Mouse (Mus musculus) kidney, embryonic 16.5 days (tissue): ENCODE measurements around the gene Arntl2. TPM values are rescaled to one million over a fixed set of nuclear protein-coding genes. Genes with fewer than 3 reads are reported as not detected.

ENCODE experiments used
- ATAC-seq: fragments of 200-750 bp; cut with Nextera tagmentation; 2 replicates; pipeline ENCODE4 v1.8.0; 2017; ENCODE audit warnings: moderate TSS enrichment; ENCODE audit not compliant: low FRiP score, low TSS enrichment
- H3K27ac ChIP-seq: fragments of 300-500 bp; sonication (generic); 2 replicates; pipeline ENCODE4 v1.5.1; 2014; ENCODE audit warnings: low read length
- H3K27me3 ChIP-seq: fragments of 300-500 bp; sonication (generic); 2 replicates; pipeline ENCODE4 v1.6.1; 2014; ENCODE audit warnings: low read length, control low read depth, mixed read lengths; ENCODE audit not compliant: insufficient read depth
- H3K36me3 ChIP-seq: fragments of 300-500 bp; sonication (generic); 2 replicates; pipeline ENCODE4 v1.6.1; 2014; ENCODE audit warnings: low read length, control low read depth, mixed read lengths; ENCODE audit not compliant: insufficient read depth
- H3K4me1 ChIP-seq: fragments of 300-500 bp; sonication (generic); 2 replicates; pipeline ENCODE4 v1.6.1; 2014; ENCODE audit warnings: low read length, control low read depth, mixed read lengths; ENCODE audit not compliant: insufficient read depth
- H3K4me2 ChIP-seq: fragments of 300-500 bp; sonication (generic); replicated peaks from 2 replicates; pipeline ENCODE4 v1.6.1; 2014; ENCODE audit warnings: low read depth, low read length
- H3K4me3 ChIP-seq: fragments of 300-500 bp; sonication (generic); 2 replicates; pipeline ENCODE4 v1.5.1; 2014; ENCODE audit warnings: mild to moderate bottlenecking, low read length
- H3K9ac ChIP-seq: fragments of 300-500 bp; sonication (generic); replicated peaks from 2 replicates; pipeline ENCODE4 v1.6.1; 2014; ENCODE audit warnings: low read length
- H3K9me3 ChIP-seq: fragments of 300-500 bp; sonication (generic); 2 replicates; pipeline ENCODE4 v1.6.1; 2016; ENCODE audit warnings: low read length, control low read depth
- WGBS: fragments of 180-500 bp; shearing (Covaris S2); extraction: QIAGEN DNeasy Blood & Tissue Kit; methylation state at CpG from one replicate; pipeline ENCODE4 v1.1.7; 2014; 5-methylcytosine and 5-hydroxymethylcytosine counted together
- polyA plus RNA-seq: library from polyadenylated mRNA; unstranded; fragments of >200 nt; fragmentation: Nextera tagmentation; extraction: Ambion mirVana; gene quantifications from 2 replicates; pipeline ENCODE4 v1.2.1, GENCODE M21; 2015

Gene Arntl2
- 3.0 and 4.7 TPM in 2 replicates for polyA plus RNA-seq

DNA sequence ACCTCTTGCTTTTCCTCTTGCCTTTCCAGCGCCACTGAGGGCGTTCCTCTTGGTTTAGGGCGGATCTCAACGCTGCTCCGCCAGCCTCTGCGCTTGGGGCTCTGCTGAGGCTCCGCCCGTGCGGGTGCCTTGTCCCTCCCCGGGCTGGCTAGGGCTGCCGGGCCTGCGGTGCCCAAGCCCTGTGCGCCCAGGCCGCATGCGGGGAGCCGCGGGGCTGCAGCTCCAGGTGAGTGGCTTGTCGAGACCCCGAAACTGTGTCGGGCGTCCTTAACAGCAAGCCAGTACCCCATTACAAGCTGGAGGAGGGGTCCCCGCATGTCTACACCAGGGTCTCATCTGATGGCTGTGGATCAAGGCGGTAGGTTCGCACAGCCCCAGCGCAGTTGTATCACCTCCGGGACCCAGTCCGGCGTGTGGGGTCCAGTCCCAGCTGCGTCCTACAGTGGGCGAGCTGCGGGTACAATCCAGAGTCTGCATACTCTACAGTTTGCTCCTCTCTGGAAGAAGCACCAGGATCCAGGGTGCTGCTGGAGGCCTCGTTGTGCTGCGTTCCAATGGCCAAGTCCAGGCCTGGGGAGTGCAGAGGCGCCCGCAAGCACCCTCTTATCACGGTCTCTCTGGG lies at the start of gene Arntl2:
Gene Arntl2 (plus strand): TSS at position 132 of the 622 bp plus-strand sequence.
- Histone ChIP-seq H3K4me1 (0 out of 2 replicates have a peak, but pooled peaks cover 6% of the 10 kb centered on the region), H3K36me3 (no peaks in the 10 kb centered on the region), H3K9me3 (no peaks in the 10 kb centered on the region), H3K9ac (peak within 1 kb of the TSS; percentile 67), H3K4me2 (peak within 1 kb of the TSS; percentile 79), H3K27me3 (no peaks in the 10 kb centered on the region), H3K4me3 (peak within 1 kb of the TSS; percentile 55), H3K27ac (no peak within 1 kb of the TSS)
- WGBS, result under 1% methylated on average over 36 of the region's 36 CpGs
- peak; percentile 99 for ATAC-seq

- WGBS, result 70% methylated on average over 5 of the region's 5 CpGs
- no peaks in the 10 kb centered on the region for H3K9me3 ChIP-seq
These were observed 49.3 kb upstream of the Arntl2 start for GRCm38 (mm10) chr6:146746577-146746976.

GRCm38 (mm10) chr6:146747057-146747456 lies 48.8 kb upstream of the Arntl2 start:
- H3K27me3 ChIP-seq, result no peaks in the 10 kb centered on the region
- no peak overlapping the region for H3K27ac ChIP-seq
- ATAC-seq, result no peak
- H3K36me3 ChIP-seq, result no peaks in the 10 kb centered on the region
- no peaks in the 10 kb centered on the region for H3K9me3 ChIP-seq
- no peak overlapping the region for H3K4me2 ChIP-seq
- H3K4me1 ChIP-seq, result no peaks in the 10 kb centered on the region
- no peak overlapping the region for H3K9ac ChIP-seq
- no peak overlapping the region for H3K4me3 ChIP-seq

More at GRCm38 (mm10) chr6:146746577-146746976, 49.3 kb upstream of the Arntl2 start:
- no peak overlapping the region for H3K27ac ChIP-seq
- no peaks in the 10 kb centered on the region for H3K4me1 ChIP-seq
- no peaks in the 10 kb centered on the region for H3K27me3 ChIP-seq
- no peak overlapping the region for H3K4me3 ChIP-seq
- no peak for ATAC-seq
- no peak overlapping the region for H3K4me2 ChIP-seq
- no peak overlapping the region for H3K9ac ChIP-seq
- H3K36me3 ChIP-seq, result no peaks in the 10 kb centered on the region

- no peak for ATAC-seq
- WGBS, result 92% methylated on average over 1 of the region's 1 CpGs
- Histone ChIP-seq H3K27me3 (no peaks in the 10 kb centered on the region), H3K9ac (no peak overlapping the region), H3K9me3 (no peaks in the 10 kb centered on the region), H3K4me3 (no peak overlapping the region), H3K27ac (no peak overlapping the region), H3K4me2 (no peak overlapping the region), H3K4me1 (no peaks in the 10 kb centered on the region), H3K36me3 (no peaks in the 10 kb centered on the region)
These were observed 47.6 kb upstream of the Arntl2 start for GRCm38 (mm10) chr6:146748271-146748670.

- no peaks in the 10 kb centered on the region for H3K36me3 ChIP-seq
- H3K4me2 ChIP-seq, result no peak overlapping the region
- no peak overlapping the region for H3K9ac ChIP-seq
- WGBS, result 55% methylated on average over 1 of the region's 1 CpGs
- H3K4me3 ChIP-seq, result no peak overlapping the region
- ATAC-seq, result no peak
- H3K27me3 ChIP-seq, result no peaks in the 10 kb centered on the region
- peaks cover 4% of the 10 kb centered on the region; the same call in 1 of the 2 replicates for H3K4me1 ChIP-seq
- H3K27ac ChIP-seq, result no peak overlapping the region
- H3K9me3 ChIP-seq, result no peaks in the 10 kb centered on the region
These were observed 44.2 kb upstream of the Arntl2 start for GRCm38 (mm10) chr6:146751671-146752070.

- WGBS, result 90% methylated on average over 2 of the region's 2 CpGs
- H3K9ac ChIP-seq, result no peak overlapping the region
These were observed 43.7 kb upstream of the Arntl2 start for GRCm38 (mm10) chr6:146752178-146752577.

GRCm38 (mm10) chr6:146752612-146753011 lies 43.2 kb upstream of the Arntl2 start:
- H3K9ac ChIP-seq, result no peak overlapping the region
- no peaks in the 10 kb centered on the region for H3K9me3 ChIP-seq
- 94% methylated on average over 1 of the region's 1 CpGs for whole genome bisulfite sequencing

More at GRCm38 (mm10) chr6:146752178-146752577, 43.7 kb upstream of the Arntl2 start:
- Histone ChIP-seq H3K4me2 (no peak overlapping the region), H3K36me3 (no peaks in the 10 kb centered on the region), H3K27ac (no peak overlapping the region), H3K4me1 (peaks cover 4% of the 10 kb centered on the region; the same call in 1 of the 2 replicates), H3K4me3 (no peak overlapping the region), H3K27me3 (no peaks in the 10 kb centered on the region), H3K9me3 (no peaks in the 10 kb centered on the region)
- ATAC-seq, result no peak

DNA sequence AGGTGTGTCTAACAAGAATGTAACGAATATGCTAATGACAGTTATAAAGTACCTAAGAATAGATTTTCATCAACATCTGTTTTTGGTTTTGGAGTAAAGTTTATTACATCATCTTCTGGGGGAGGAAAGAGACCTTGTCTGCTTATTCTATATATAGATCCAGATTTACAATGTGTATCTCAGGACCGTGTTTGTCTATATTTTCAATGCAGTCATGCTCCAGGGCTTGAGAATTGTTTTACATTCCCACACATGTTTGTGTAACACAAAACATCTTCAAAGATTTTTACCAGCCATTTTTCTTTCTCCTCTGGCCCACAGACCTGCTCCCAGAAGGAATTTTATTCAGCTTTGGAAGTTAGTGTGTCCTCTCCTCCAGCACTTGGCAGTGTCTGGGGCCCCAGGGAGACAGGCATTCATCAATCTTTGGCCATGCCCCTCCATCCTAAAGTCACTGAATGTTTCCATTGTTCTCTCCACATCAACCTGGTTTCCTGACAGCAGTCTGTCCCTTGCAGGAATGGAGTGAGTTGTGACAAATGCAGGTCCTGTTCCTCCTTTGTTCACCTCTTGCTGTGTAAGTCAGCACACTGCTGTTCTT lies 42.2 kb upstream of the Arntl2 start:
- Histone ChIP-seq H3K4me2 (no peak overlapping the region), H3K27ac (no peak overlapping the region), H3K36me3 (no peaks in the 10 kb centered on the region), H3K9me3 (no peaks in the 10 kb centered on the region), H3K4me3 (no peak overlapping the region), H3K9ac (no peak overlapping the region), H3K4me1 (peaks cover 4% of the 10 kb centered on the region; the same call in 1 of the 2 replicates), H3K27me3 (no peaks in the 10 kb centered on the region)
- ATAC-seq, result no peak
- 46% methylated on average over 2 of the region's 2 CpGs for WGBS

More at GRCm38 (mm10) chr6:146752612-146753011, 43.2 kb upstream of the Arntl2 start:
- Histone ChIP-seq H3K27me3 (no peaks in the 10 kb centered on the region), H3K27ac (no peak overlapping the region), H3K4me1 (peaks cover 4% of the 10 kb centered on the region; the same call in 1 of the 2 replicates), H3K4me3 (no peak overlapping the region), H3K4me2 (no peak overlapping the region), H3K36me3 (no peaks in the 10 kb centered on the region)
- ATAC-seq, result no peak

GRCm38 (mm10) chr6:146755136-146755535 lies 40.7 kb upstream of the Arntl2 start:
- H3K36me3 ChIP-seq, result no peaks in the 10 kb centered on the region
- 98% methylated on average over 2 of the region's 2 CpGs for WGBS
- H3K27me3 ChIP-seq, result no peaks in the 10 kb centered on the region
- no peaks in the 10 kb centered on the region for H3K9me3 ChIP-seq
- H3K4me3 ChIP-seq, result no peak overlapping the region
- ATAC-seq, result no peak
- peaks cover 4% of the 10 kb centered on the region; the same call in 1 of the 2 replicates for H3K4me1 ChIP-seq
- H3K9ac ChIP-seq, result no peak overlapping the region
- H3K4me2 ChIP-seq, result no peak overlapping the region
- H3K27ac ChIP-seq, result no peak overlapping the region

DNA sequence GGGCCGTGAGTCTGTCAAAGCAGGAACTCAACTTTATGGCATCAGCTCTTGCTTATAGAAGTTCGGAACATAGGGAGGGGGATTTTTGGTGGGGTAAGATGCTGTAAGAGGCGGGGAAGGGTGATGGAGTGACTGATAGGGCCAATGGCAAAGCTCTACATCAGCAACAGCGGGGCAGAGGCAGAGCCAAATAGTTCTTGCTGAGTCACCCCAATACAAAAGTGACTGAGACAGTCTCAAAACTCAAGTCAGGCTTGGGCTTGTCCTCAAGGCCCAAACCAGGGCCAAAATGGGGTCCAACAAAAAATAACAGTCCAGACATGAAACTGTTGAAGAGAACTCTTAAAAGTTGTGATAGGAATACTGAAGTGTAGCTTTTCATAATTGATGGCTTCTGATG lies 40.2 kb upstream of the Arntl2 start:
- no peaks in the 10 kb centered on the region for H3K36me3 ChIP-seq
- no peak overlapping the region for H3K27ac ChIP-seq
- peaks cover 4% of the 10 kb centered on the region; the same call in 1 of the 2 replicates for H3K4me1 ChIP-seq
- H3K9ac ChIP-seq, result no peak overlapping the region
- no peak for ATAC-seq
- WGBS, result 91% methylated on average over 4 of the region's 4 CpGs
- no peak overlapping the region for H3K4me2 ChIP-seq
- no peak overlapping the region for H3K4me3 ChIP-seq
- no peaks in the 10 kb centered on the region for H3K9me3 ChIP-seq
- no peaks in the 10 kb centered on the region for H3K27me3 ChIP-seq
